Mouse (Mus musculus): ENCODE measurements at regions not wholly inside any gene's neighbourhood (a gene's known extent, or its start where the extent isn't known, plus 50 kb on each side); places are given as distances from the start of the nearest gene placed in this dataset.
A peak's percentile ranks its signal among the peaks of the same experiment; 100 is the strongest.

DNA sequence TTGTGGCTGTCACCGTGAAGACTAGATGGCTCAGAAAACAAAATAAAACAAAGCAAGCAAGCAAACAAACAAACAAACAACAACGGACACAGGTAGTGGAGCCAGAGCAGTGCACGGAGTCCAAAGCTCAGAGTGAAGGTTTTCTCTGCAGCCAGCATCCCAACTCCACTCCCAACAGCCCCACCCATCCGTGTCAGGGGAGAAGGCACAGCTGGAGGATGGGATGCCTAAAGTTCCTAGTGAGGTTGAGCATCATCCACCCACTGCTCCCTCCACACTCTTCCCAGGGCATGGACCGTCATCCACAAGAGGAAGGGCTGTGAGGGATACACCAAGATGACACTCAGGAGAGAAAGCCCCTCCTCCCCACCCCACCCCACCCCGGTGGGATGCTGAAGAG lies 421.8 kb upstream of the Tbx3 start:
- DNase-seq = no peak

DNA sequence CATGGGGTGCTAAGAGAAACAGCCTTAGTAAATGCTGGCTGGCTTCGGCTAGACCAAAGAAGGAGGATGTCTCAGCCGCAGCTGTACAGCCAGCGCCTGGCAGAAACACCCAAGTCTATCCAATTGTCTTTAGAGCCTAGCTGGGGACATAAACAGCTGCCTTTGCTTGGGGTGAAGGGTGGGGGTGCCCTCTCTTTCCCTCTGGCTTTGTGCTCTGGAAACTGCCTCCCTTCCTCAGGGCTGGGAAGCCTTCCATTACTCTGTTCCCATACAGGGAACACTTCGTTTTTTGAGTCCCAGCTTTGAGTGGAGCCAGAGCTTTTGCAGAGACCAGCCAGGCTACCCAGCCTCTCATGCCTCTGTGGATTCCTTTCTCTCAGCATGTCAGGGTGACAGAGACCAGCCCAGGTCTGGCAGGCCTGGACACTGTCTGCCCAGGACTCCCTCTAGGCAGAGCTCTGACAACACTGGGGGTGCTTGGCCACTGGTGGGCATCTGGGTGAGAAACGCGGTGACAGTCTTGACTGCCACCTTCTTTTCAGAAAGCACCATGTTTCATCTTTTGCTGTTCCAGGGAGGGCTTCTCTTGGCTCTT lies 421.2 kb upstream of the Tbx3 start:
- DNase-seq = no peak

DNA sequence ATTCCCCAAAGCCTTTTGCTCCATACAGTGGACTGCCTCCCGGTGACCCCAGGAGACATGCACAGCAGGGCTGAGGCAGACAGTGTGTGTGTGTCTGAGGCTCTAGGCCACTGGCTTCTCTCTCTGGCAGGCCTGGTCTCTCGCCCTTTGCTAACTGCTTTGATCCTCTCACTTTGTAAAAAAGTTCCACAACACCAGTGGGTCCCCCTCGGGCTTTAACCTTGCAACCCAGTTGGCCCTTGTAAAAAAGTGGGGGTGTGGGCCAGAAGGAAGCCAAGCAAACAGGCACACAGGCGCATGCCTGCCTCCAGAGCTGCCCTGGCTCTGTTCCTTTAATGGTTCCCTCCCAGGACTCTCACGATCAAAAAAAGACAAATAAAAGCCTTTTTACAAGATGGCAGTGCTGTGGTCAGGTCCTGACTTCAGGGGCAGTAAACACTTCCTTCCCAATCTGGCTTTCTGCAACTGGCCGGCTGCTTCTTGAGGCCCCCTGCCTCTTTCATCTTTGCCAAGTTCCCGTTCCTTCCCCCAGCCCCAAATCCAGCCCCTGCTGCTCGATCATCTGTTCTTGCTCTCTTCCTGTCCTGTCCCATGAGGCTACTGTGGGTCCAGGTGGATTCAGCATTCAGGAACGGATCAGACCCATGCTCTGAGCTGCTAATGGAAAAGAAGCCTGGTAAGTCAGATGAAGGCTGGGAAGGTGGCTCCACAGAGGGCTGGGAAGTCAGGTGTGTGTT lies 419.0 kb upstream of the Tbx3 start:
- no peak for DNase-seq

DNA sequence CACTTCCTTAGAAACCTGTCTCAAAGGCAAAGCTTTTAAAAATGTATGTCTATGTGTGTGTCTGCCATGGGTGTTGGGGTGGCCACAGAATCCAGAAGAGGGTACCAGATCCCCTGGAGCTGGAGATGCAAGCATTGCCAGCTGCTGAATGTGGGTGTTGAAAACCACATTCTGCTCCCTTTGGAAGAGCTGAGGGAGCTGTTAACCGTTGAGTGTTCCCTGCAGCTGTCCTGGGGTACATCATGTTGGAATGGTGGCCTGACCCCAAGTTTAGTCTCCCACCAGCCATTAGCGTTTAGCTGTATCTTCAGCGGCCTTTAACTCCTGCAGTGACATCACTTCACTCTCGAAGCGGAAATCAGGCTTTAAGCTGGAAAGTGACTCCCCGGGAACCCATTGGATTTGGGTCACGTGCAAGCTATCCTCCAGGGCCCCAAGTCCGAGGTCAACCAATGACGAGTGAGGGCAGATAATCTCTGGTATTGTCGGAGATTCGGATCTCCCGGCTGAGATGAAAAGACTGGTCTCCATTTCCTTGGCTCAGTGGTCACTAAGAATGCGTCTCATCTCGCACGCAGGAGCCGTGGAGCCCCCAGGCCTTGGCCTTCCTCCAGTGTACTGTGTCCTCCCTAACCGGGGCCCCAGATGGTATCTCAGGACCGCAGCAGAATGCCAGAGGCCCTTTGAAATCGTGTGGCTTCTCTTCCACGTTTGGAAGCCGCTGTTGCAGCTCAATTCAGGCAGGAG lies 412.9 kb upstream of the Tbx3 start:
- DNase-seq = no peak

GRCm38 (mm10) chr5:119258831-119259230 lies 411.6 kb upstream of the Tbx3 start:
- no peak for DNase-seq

GRCm38 (mm10) chr5:119265149-119265890 lies 405.1 kb upstream of the Tbx3 start:
- DNase-seq = peak; percentile 24

DNA sequence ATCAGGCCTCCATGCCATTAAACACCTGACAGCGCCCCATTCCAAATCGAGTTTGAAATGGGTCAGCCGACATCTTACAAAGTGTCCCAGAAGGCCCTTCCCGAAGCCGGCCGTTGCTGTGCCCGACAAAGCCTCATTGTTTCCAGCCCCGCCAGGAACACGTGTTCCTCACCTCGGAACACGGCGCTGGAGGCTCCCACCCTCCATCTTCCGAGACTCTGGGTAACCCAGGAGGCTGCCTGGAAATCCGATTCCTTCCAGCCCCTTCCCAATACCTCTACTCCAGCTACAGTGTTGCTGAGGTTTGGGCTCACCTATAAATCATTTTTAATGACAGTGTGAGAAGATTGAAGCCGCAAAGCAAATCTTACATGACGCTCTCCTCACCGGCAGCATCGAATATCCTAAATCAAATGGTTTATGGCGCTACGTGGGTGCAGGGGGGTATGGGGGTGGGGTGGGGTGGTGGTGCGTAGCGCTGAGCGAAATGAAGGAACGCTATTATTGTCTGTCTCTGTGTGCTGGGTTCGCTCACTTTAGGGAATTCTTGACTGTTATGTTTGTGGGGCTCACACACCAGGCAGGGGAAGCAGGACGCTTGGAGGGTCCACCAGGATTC lies 399.1 kb upstream of the Tbx3 start:
- DNase-seq = no peak

DNA sequence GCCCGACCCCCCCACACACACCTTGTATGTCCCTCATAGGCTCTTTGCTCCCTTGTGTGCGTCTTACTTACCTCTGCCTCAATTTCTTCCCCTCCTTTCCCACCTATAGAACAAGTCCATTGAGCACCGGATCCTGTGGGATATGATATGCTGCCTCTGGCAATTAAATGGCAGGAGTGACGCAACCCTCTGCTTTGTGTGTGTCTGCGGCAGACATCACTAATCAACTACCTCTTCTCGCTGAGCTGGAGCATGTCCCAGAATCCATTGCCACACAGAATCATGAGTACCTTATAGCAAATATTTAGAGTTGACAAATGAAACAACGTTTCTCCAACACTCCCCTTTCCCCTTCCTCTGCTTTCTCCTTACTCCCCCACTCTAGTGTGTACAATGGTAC lies 397.3 kb upstream of the Tbx3 start:
- no peak for DNase-seq

DNA sequence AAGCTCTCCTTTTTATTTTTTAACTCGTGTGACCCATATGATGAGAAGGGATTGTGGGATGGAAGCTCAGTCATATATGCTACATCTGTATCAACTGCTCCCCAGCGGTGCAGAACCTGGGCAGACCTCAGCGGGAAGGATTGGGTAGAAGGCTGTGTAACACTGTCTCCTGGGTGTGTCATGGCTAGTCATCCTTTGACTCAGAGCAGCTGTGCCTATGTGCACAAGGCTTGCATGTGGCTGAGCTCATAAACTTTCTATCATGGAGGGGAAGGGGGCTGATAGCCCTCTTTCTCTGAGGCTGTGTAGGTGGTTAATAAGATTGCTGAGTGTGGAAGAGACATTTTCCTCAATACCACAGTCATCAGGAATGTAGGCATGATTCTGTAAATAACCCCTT lies 396.9 kb upstream of the Tbx3 start:
- DNase-seq = no peak

DNA sequence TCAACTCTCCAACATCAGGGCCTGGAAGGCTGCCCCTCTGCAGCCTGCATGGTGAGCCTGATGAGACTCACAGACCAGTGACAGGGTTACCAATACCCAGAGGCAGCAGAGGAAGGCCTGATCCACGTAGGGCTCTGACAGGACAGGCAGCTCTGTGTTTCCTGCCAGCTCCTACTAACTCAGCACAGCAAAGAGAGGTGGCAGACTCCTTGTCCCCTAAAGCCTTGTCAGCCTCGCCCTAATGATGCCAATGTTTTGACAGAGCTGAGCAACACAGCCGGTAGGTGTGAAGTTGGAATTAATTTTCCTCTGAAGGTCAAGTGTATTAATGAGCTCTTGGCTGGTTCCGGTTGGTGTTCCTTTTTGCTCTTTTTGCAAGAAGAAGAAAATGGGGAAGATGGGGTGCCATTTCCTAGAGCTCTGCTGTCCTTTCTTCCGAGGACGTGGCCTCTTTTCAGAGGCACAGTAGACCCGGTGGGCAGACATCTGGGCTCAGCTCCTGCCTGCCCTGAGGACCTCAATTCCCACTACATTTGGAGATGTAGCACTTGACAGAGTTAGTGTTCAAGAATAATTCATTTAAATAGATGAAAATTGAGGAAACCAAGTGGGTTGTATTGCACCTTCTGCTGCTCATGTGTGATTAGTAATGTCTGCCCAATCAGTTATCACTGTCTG lies 395.5 kb upstream of the Tbx3 start:
- DNase-seq = no peak

DNA sequence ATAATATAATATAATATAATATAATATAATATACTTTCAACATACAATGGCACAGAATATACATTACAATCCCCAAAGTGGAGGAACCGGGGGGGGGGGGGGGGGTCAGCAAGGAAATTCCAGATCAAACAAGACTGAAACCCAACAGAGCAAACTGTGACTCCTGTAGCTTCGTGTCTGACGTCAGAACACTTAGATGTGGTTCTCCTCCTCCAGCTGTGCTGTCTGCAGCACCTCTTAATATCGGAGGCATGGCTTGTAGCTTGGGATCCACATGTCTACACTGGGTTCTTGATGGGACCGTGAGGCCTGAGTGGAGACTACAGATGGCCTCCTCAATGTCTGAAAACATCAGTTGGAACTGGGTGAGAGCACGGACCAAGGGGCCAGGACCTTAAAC lies 390.3 kb upstream of the Tbx3 start:
- DNase-seq = no peak

- no peak for DNase-seq
These were observed 380.7 kb upstream of the Tbx3 start for GRCm38 (mm10) chr5:119289808-119290207.

DNA sequence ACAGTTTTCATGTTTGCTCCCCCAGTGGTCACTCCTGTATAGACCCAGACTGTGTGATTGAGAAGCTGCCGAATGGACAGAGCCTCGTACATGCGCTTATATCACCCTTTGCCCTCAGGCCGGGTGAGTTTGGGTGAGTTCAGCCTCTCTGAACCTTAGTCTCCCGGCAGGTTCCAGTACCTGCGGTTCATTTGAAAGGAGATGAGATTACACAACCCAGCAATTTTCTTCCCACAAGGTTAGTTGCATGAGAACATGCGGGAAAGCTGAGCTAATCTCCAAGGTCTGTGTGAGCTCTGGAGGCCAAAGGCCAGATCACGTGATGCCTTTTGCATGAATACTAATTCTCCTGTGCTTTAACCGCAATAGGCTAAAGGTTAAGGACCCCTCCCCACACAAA lies 378.1 kb upstream of the Tbx3 start:
- no peak for DNase-seq

- no peak for DNase-seq
These were observed 377.6 kb upstream of the Tbx3 start for GRCm38 (mm10) chr5:119292889-119293288.

DNA sequence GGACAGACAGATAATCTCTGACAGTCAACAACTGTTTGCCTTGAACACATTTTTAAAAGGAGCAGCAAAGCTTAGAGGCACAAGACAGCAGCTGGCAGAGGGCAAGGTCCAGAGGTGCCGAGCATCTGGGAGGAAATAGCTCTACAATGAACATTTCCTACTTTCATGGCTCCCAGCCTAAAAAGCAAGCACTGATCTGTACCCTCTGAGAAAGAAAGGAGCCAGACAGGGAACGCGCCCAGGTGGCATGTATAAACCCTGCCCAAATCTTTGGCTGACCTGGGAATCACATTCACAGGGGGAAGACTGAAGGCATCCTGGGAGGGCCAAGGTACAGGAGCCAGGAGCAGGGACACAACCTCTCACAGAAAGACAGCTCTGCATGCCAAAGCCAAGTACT lies 371.2 kb upstream of the Tbx3 start:
- DNase-seq = no peak

DNA sequence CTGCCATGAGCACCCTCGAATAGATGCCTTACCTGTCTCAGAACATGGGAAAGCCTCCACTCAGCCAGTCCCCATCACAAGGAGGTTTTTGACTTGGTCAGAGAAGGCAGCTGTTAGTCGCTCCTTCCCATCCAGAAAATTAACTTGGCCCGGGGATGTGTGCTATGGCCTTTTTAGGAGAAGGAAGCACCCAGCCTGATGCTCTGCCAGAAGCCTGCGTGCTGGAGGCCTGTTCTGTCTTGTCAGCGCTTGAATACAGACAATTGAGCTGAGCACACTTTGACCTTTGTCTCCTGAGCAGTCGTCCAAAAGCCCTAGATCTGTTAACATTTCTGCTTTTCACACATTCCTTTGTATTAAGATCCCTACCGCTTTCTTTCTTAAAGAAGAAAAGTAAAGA lies 370.4 kb upstream of the Tbx3 start:
- DNase-seq = no peak

DNA sequence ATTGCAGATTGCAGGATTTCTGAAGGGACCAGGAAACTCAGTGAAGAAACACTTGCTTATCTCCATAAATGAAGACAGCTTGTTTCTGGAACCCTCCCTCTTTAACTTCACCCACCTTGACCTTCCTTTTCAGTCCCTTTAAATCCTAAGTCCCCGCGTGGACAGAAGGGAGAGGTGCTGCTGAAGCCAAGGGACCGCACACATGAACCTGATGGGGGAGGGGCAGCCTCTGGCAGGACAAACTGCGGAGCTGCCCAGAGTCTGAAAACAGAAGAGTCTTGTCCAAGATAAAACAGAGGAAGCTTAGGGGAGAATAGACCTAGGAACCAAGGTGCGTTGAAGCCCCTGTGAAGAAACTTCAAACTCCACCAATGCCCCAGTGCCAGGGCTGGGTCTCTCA lies 368.9 kb upstream of the Tbx3 start:
- no peak for DNase-seq

DNA sequence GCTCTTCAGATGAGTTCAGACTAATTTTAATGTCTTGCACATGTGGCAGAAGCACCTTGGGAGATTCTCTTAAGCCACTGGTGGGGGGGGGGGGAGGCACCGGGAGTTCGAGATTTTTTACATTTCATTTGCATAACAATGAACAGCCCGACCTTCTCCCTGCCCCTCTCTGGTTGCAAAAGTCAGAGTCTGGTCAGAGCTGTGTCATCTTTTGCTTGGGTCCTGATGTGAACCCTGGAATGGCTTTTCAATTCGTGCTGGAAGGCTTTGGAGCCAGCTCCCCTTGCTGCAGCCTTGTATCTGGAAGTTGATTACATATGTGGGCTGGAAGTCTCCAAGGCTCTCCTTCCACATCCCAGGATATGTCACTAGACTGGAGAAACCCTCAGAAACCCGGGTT lies 365.7 kb upstream of the Tbx3 start:
- no peak for DNase-seq

DNA sequence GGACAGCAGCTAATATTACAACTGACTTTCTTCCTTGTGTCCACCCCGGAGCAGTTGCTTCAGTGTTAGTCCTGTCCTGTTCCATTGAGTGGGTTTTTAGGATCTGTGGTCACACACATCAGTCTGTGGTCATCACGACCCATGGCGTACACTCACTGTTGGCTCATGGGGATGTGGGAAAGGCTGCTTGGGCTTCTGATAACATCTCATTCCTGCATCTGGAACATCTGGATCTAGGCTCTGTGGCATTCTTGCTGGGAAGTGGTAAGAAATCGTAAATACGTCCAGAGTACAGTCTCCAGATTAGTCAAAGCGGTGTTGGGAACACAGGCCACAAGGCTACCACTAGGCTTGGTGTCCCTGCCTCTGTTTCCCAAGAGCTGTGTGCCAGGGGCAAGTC lies 362.7 kb upstream of the Tbx3 start:
- DNase-seq = no peak

DNA sequence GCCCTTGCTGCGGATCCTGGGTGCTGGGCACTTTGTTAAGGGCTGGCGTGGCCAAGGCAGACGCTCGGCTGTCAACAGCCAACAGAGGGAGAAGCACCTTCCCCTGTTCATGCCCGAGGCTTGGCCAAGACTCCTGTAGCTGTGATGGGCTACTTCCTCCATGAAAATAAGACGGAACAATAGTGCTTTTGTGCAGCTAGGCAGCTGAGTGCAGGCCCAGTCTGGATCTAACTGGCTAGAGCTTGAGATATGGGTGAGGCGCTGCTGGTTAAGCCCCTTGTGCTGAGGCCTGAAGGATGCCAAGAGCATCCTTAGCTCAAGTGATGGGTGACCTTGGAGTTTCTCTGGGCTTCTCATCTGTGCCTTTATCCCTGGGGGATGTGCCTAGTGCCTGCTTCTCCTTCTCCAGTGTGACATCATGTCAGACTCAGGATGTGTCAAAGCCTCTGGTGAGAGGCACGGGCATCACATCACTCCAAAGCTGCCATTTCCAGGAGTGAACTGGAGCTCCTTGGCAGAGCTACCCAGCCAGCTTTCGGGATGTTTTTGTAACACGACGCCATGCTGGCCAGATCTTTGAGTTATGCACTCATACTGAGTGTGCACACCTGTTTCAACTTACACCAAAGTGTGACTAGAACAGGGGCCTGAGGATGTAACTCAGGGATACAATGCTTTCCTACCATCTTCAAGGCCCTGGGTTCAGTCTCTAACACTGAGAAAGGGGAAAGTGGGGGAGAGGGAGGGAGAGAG lies 360.1 kb upstream of the Tbx3 start:
- DNase-seq = no peak

DNA sequence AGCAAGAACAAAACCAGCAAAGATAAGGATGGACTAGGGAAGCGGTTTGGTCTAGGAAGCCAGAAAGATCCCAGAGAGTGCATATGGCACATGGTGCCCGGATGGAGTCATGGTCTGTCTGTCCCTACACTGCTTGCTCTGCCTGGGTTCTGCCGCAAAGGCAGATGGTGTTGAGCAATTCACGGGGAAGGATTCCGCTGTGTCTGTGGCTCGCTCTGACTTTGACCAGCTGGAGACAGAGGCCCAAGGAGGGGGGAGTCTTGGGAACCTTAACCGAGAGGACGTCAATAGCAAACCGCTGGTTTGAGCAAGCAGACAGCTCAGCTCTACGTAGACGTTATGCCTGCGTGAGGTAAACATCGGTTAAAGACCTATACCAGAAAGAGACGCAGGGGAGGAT lies 357.7 kb upstream of the Tbx3 start:
- DNase-seq = no peak

DNA sequence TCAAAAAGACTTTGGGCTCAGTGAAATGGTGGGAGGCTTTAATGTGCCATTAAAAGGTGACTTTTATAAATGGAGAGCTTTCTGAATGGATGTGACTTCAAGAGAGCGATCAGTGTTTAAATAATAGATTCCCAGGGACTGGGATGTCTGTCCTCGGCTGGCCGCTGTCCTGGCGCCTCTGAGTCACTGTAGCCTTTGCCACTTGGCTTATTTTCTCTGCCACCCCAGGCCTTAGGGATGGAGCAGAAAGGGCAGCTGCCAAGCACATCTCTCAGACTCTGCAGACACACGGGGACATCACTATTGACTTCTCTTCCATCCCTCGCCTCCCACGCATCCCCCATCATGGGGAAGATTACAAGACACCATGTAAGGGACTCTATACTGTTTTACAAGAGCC lies 355.3 kb upstream of the Tbx3 start:
- no peak for DNase-seq
